Mouse (Mus musculus): ENCODE measurements at regions not wholly inside any gene's neighbourhood (a gene's known extent, or its start where the extent isn't known, plus 50 kb on each side); places are given as distances from the start of the nearest gene placed in this dataset.

GRCm38 (mm10) chr19:18015371-18015770, 177.9 kb upstream of the Pcsk5 start:
- Histone ChIP-seq H3K9ac (ENCODE audit: low read depth, low read length) (no peak overlapping the region), H3K4me1 (ENCODE audit: control insufficient read depth, insufficient read depth, low read length) (no peaks in the 10 kb centered on the region; the same call in 1 of the 2 replicates), H3K36me3 (ENCODE audit: control insufficient read depth, insufficient read depth, low read length) (peaks cover 6% of the 10 kb centered on the region), H3K27me3 (ENCODE audit: control insufficient read depth, insufficient read depth, low read length) (no peaks in the 10 kb centered on the region), H3K79me2 (replicated peaks; ENCODE audit: control insufficient read depth, insufficient read depth, low read length) (no peaks in the 10 kb centered on the region), H3K27ac (peak overlapping the region; percentile 74), H3K4me3 (no peak overlapping the region)
- TF ChIP-seq EP300 (IDR thresholded peaks at IDR 0.05; ENCODE audit: insufficient read depth, low read depth, low read length), result no peak
- TF ChIP-seq POLR2A (IDR thresholded peaks at IDR 0.05; ENCODE audit: insufficient read depth, low read depth, low read length), result no peak
- no peak for TF ChIP-seq CTCF (IDR thresholded peaks at IDR 0.05)
- DNase-seq, result no peak
- 41% methylated on average over 1 of the region's 1 CpGs for WGBS
- intact Hi-C loops (cut with DNase I), result no loop called here

- no peaks in the 10 kb centered on the region for H3K79me2 ChIP-seq (replicated peaks; ENCODE audit: control insufficient read depth, insufficient read depth, low read length)
- H3K27me3 ChIP-seq (ENCODE audit: control insufficient read depth, insufficient read depth, low read length), result no peaks in the 10 kb centered on the region
- no peak overlapping the region for H3K9ac ChIP-seq (ENCODE audit: low read depth, low read length)
- TF ChIP-seq EP300 (IDR thresholded peaks at IDR 0.05; ENCODE audit: insufficient read depth, low read depth, low read length) (no peak), POLR2A (IDR thresholded peaks at IDR 0.05; ENCODE audit: insufficient read depth, low read depth, low read length) (no peak), CTCF (IDR thresholded peaks at IDR 0.05) (no peak)
- H3K36me3 ChIP-seq (ENCODE audit: control insufficient read depth, insufficient read depth, low read length), result peaks cover 6% of the 10 kb centered on the region
- no peak for DNase-seq
- intact Hi-C loops (cut with DNase I), result no loop called here
- H3K4me3 ChIP-seq, result no peak overlapping the region
- H3K27ac ChIP-seq, result no peak overlapping the region
- no peaks in the 10 kb centered on the region; the same call in 1 of the 2 replicates for H3K4me1 ChIP-seq (ENCODE audit: control insufficient read depth, insufficient read depth, low read length)
- 60% methylated on average over 7 of the region's 7 CpGs for WGBS
Measured at GRCm38 (mm10) chr19:18012029-18012428, 174.6 kb upstream of the Pcsk5 start.

- WGBS, result 85% methylated on average over 3 of the region's 3 CpGs
- Histone ChIP-seq H3K4me3 (no peak overlapping the region), H3K9ac (ENCODE audit: low read depth, low read length) (no peak overlapping the region), H3K79me2 (replicated peaks; ENCODE audit: control insufficient read depth, insufficient read depth, low read length) (no peaks in the 10 kb centered on the region), H3K4me1 (ENCODE audit: control insufficient read depth, insufficient read depth, low read length) (no peaks in the 10 kb centered on the region), H3K27ac (no peak overlapping the region), H3K27me3 (ENCODE audit: control insufficient read depth, insufficient read depth, low read length) (no peaks in the 10 kb centered on the region), H3K36me3 (ENCODE audit: control insufficient read depth, insufficient read depth, low read length) (no peaks in the 10 kb centered on the region)
- intact Hi-C loops (cut with DNase I), result no loop called here
- DNase-seq, result no peak
- TF ChIP-seq POLR2A (IDR thresholded peaks at IDR 0.05; ENCODE audit: insufficient read depth, low read depth, low read length), result no peak
- peak; percentile 20; the same call in 1 of the 2 replicates for TF ChIP-seq CTCF (IDR thresholded peaks at IDR 0.05)
Measured at GRCm38 (mm10) chr19:17997561-17997960, 160.1 kb upstream of the Pcsk5 start.

- no peaks in the 10 kb centered on the region for H3K79me2 ChIP-seq (replicated peaks; ENCODE audit: control insufficient read depth, insufficient read depth, low read length)
- intact Hi-C loops (cut with DNase I), result no loop called here
- no peaks in the 10 kb centered on the region for H3K27me3 ChIP-seq (ENCODE audit: control insufficient read depth, insufficient read depth, low read length)
- DNase-seq, result no peak
- no peak overlapping the region for H3K27ac ChIP-seq
- H3K9ac ChIP-seq (ENCODE audit: low read depth, low read length), result no peak overlapping the region
- 92% methylated on average over 1 of the region's 1 CpGs for WGBS
- H3K36me3 ChIP-seq (ENCODE audit: control insufficient read depth, insufficient read depth, low read length), result no peaks in the 10 kb centered on the region
- no peak for TF ChIP-seq POLR2A (IDR thresholded peaks at IDR 0.05; ENCODE audit: insufficient read depth, low read depth, low read length)
- no peak for TF ChIP-seq CTCF (IDR thresholded peaks at IDR 0.05)
- TF ChIP-seq EP300 (IDR thresholded peaks at IDR 0.05; ENCODE audit: insufficient read depth, low read depth, low read length), result no peak
- no peaks in the 10 kb centered on the region for H3K4me1 ChIP-seq (ENCODE audit: control insufficient read depth, insufficient read depth, low read length)
- H3K4me3 ChIP-seq, result no peak overlapping the region
Measured at GRCm38 (mm10) chr19:17983416-17983815, 146.0 kb upstream of the Pcsk5 start.

- TF ChIP-seq POLR2A (IDR thresholded peaks at IDR 0.05; ENCODE audit: insufficient read depth, low read depth, low read length) (no peak), CTCF (IDR thresholded peaks at IDR 0.05) (no peak), EP300 (IDR thresholded peaks at IDR 0.05; ENCODE audit: insufficient read depth, low read depth, low read length) (no peak)
- no peaks in the 10 kb centered on the region for H3K4me1 ChIP-seq (ENCODE audit: control insufficient read depth, insufficient read depth, low read length)
- no peaks in the 10 kb centered on the region for H3K36me3 ChIP-seq (ENCODE audit: control insufficient read depth, insufficient read depth, low read length)
- H3K79me2 ChIP-seq (replicated peaks; ENCODE audit: control insufficient read depth, insufficient read depth, low read length), result no peaks in the 10 kb centered on the region
- no peaks in the 10 kb centered on the region for H3K27me3 ChIP-seq (ENCODE audit: control insufficient read depth, insufficient read depth, low read length)
- H3K9ac ChIP-seq (ENCODE audit: low read depth, low read length), result no peak overlapping the region
- DNase-seq, result no peak
- WGBS, result 67% methylated on average over 1 of the region's 1 CpGs
- no peak overlapping the region for H3K4me3 ChIP-seq
- intact Hi-C loops (cut with DNase I), result no loop called here
- no peak overlapping the region for H3K27ac ChIP-seq
Measured at GRCm38 (mm10) chr19:17965566-17965965, 128.1 kb upstream of the Pcsk5 start.

- intact Hi-C loops (cut with DNase I), result no loop called here
- no peak for TF ChIP-seq CTCF (IDR thresholded peaks at IDR 0.05)
- no peak for TF ChIP-seq EP300 (IDR thresholded peaks at IDR 0.05; ENCODE audit: insufficient read depth, low read depth, low read length)
- no peak for TF ChIP-seq POLR2A (IDR thresholded peaks at IDR 0.05; ENCODE audit: insufficient read depth, low read depth, low read length)
- Histone ChIP-seq H3K27ac (no peak overlapping the region), H3K4me1 (ENCODE audit: control insufficient read depth, insufficient read depth, low read length) (no peaks in the 10 kb centered on the region), H3K36me3 (ENCODE audit: control insufficient read depth, insufficient read depth, low read length) (no peaks in the 10 kb centered on the region), H3K9ac (ENCODE audit: low read depth, low read length) (no peak overlapping the region), H3K4me3 (no peak overlapping the region), H3K27me3 (ENCODE audit: control insufficient read depth, insufficient read depth, low read length) (no peaks in the 10 kb centered on the region), H3K79me2 (replicated peaks; ENCODE audit: control insufficient read depth, insufficient read depth, low read length) (no peaks in the 10 kb centered on the region)
- DNase-seq, result no peak
Measured at GRCm38 (mm10) chr19:17958440-17958839, 121.0 kb upstream of the Pcsk5 start.

Data from heart, adult 2 months (tissue).